Mouse (Mus musculus) neural tube, embryonic 14.5 days (tissue): ENCODE measurements around the gene Hoxd8. TPM values are rescaled to one million over a fixed set of nuclear protein-coding genes. Genes with fewer than 3 reads are reported as not detected.

ENCODE experiments used
- ATAC-seq: fragments of 200-750 bp; cut with Nextera tagmentation; 2 replicates; pipeline ENCODE4 v1.8.0; 2017; ENCODE audit warnings: low read depth, mild to moderate bottlenecking, moderate TSS enrichment, moderate library complexity
- H3K27ac ChIP-seq: fragments of 300-500 bp; sonication (generic); 2 replicates; pipeline ENCODE4 v1.5.1; 2014; ENCODE audit warnings: low read depth, mild to moderate bottlenecking, control low read depth, low read length, moderate library complexity, mixed read lengths
- H3K27me3 ChIP-seq: fragments of 300-500 bp; sonication (generic); 2 replicates; pipeline ENCODE4 v1.6.1; 2014; ENCODE audit warnings: low read length; ENCODE audit not compliant: control insufficient read depth, insufficient read depth
- H3K36me3 ChIP-seq: fragments of 300-500 bp; sonication (generic); 2 replicates; pipeline ENCODE4 v1.6.1; 2014; ENCODE audit warnings: low read length, mixed read lengths; ENCODE audit not compliant: control insufficient read depth, insufficient read depth
- H3K4me1 ChIP-seq: fragments of 300-500 bp; sonication (generic); 2 replicates; pipeline ENCODE4 v1.6.1; 2014; ENCODE audit warnings: low read length; ENCODE audit not compliant: control insufficient read depth, insufficient read depth
- H3K4me2 ChIP-seq: fragments of 300-500 bp; sonication (generic); 2 replicates; pipeline ENCODE4 v1.6.1; 2014; ENCODE audit warnings: mild to moderate bottlenecking, low read depth, low read length, control low read depth
- H3K4me3 ChIP-seq: fragments of 300-500 bp; sonication (generic); 2 replicates; pipeline ENCODE4 v1.5.1; 2014; ENCODE audit warnings: low read depth, low read length, control low read depth, mixed read lengths
- H3K9ac ChIP-seq: fragments of 300-500 bp; sonication (generic); replicated peaks from 2 replicates; pipeline ENCODE4 v1.6.1; 2014; ENCODE audit warnings: low read depth, mild to moderate bottlenecking, control low read depth, low read length, mixed read lengths
- H3K9me3 ChIP-seq: fragments of 300-500 bp; sonication (generic); 2 replicates; pipeline ENCODE4 v1.6.1; 2016; ENCODE audit warnings: low read length; ENCODE audit not compliant: control insufficient read depth
- WGBS: fragments of 180-500 bp; shearing (Covaris S2); extraction: QIAGEN DNeasy Blood & Tissue Kit; methylation state at CpG from one replicate; pipeline ENCODE4 v1.1.7; 2014; 5-methylcytosine and 5-hydroxymethylcytosine counted together
- polyA plus RNA-seq: library from polyadenylated mRNA; unstranded; fragments of >200 nt; fragmentation: Nextera tagmentation; extraction: Ambion mirVana; gene quantifications from 2 replicates; pipeline ENCODE4 v1.2.1, GENCODE M21; 2014

Gene Hoxd8
- polyA plus RNA-seq, 1 experiment from 2014 or later, result 23.6 TPM

DNA sequence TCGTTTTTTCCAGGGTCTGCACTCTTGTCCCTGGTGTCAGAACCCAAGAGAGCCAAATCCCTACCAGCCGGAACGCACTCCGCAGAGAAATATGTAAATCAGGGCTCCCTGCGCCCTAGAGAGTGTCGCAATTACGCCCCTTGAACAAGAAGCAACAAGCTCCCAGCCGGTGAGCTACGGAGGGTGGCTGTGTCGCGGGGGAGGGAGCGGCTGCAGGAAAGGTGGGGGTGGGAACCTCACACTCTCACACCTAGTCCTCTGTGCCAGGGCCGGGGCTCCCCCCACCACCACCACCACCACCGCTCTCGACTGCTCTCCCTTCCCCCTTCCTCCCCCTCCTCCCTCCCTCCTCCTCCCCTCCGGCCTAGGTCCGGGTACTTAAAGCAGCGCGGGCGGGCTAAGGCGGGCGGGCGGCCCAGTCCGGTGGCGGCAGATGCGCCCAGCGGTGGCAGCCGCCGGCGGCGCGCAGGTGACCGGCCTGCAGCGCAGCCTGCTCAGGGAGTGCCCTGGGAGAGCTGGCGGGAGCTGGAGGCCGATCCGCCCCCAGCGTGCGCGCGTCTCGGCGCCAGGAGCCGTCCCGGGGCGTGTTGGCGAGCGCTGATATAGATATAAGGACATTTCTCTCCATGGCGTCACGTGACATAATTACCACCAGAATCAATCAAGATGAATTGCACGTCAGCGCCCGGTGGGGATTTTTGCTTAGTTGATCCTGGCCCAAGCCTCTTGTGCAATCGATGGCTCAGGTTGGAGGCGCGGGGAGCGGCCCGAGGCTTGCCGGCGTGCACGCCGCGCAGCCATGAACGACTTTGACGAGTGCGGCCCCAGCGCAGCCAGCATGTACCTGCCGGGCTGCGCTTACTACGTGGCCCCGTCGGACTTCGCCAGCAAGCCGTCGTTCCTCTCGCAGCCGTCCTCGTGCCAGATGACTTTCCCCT, 22.6 kb upstream of the Hoxd8 start:
- Histone ChIP-seq H3K9ac (peak overlapping the region; percentile 66), H3K4me1 (0 out of 2 replicates have a peak, but pooled peaks cover 4% of the 10 kb centered on the region), H3K36me3 (no peaks in the 10 kb centered on the region), H3K4me3 (peak overlapping the region; percentile 42), H3K4me2 (peak overlapping the region; percentile 42), H3K27me3 (peaks cover 53% of the 10 kb centered on the region), H3K9me3 (no peaks in the 10 kb centered on the region), H3K27ac (peak overlapping the region; percentile 81)
- under 1% methylated on average over 78 of the region's 78 CpGs for WGBS
- peak; percentile 57 for ATAC-seq

DNA sequence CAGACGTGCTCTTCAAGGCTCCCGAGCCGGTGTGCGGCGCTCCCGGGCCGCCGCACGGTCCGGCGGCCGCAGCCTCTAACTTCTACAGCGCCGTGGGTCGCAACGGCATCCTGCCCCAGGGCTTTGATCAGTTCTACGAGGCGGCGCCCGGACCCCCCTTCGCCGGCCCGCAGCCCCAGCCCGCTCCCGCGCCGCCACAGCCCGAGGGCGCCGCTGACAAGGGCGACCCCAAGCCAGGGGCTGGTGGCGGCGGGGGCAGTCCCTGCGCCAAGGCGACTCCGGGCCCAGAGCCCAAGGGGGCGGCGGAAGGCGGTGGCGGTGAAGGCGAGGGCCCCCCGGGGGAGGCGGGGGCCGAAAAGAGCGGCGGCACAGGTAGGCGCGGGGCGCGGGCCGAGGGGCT, 21.6 kb upstream of the Hoxd8 start:
- WGBS, result under 1% methylated on average over 44 of the region's 51 CpGs
- Histone ChIP-seq H3K27ac (peak overlapping the region; percentile 81), H3K9ac (peak overlapping the region; percentile 66), H3K4me1 (0 out of 2 replicates have a peak, but pooled peaks cover 4% of the 10 kb centered on the region), H3K27me3 (peaks cover 49% of the 10 kb centered on the region), H3K4me2 (peak overlapping the region; percentile 42), H3K4me3 (peak overlapping the region; percentile 42), H3K36me3 (no peaks in the 10 kb centered on the region), H3K9me3 (no peaks in the 10 kb centered on the region)
- no peak for ATAC-seq

DNA sequence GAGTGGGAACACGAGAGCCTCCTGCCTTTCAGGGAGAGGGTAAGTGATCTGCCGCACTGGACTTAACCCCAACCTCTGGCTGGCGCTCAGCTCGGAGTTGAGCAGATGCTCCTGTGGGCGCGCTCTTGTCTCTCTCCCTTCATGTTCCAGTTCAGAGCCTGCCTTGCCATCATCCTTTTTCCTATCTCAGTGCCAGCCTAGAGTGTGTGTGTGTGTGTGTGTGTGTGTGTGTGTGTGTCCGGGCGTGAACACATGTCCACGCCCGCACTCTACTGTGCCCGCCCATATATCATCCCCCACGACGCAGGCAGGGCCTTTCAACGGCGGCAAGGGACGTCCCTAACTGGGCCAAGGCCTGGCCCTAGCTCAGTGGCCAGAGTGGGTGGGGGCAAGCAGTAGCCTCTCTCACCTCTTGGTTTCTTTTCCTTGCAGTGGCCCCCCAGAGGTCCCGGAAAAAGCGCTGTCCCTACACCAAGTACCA, 20.9 kb upstream of the Hoxd8 start:
- H3K4me3 ChIP-seq, result peak overlapping the region; percentile 42
- H3K36me3 ChIP-seq, result no peaks in the 10 kb centered on the region
- H3K4me2 ChIP-seq, result peak overlapping the region; percentile 41
- peaks cover 45% of the 10 kb centered on the region for H3K27me3 ChIP-seq
- under 1% methylated on average over 18 of the region's 18 CpGs for WGBS
- H3K27ac ChIP-seq, result peak overlapping the region; percentile 81; the same call in 1 of the 2 replicates
- H3K9me3 ChIP-seq, result no peaks in the 10 kb centered on the region
- peak overlapping the region; percentile 66 for H3K9ac ChIP-seq
- ATAC-seq, result peak; percentile 45
- H3K4me1 ChIP-seq, result 0 out of 2 replicates have a peak, but pooled peaks cover 4% of the 10 kb centered on the region

DNA sequence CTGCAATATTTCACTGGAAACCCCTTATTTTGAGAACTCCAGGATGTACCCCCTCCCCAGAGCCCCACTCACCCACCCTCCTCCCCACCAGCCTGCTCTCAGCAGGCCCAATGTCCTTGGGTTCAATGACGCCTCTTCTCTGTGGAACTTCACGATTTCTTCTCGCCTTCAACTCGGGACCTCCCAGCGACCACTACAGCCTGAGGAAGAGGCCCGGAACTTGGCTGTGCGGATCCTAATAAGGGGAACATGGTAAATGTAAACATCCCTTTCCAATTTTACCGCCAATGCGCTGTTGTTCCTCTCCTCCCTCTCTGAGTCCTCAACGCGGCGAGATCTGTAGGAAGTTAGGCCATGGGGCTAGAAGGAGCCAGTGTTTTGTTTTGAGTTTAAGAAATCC, 20.3 kb upstream of the Hoxd8 start:
- ATAC-seq, result no peak
- 4% methylated on average over 12 of the region's 12 CpGs for WGBS
- H3K36me3 ChIP-seq, result no peaks in the 10 kb centered on the region
- H3K9me3 ChIP-seq, result no peaks in the 10 kb centered on the region
- H3K9ac ChIP-seq, result peak overlapping the region; percentile 66
- H3K4me1 ChIP-seq, result 0 out of 2 replicates have a peak, but pooled peaks cover 4% of the 10 kb centered on the region
- H3K4me2 ChIP-seq, result peak overlapping the region; percentile 41
- H3K27me3 ChIP-seq, result peaks cover 45% of the 10 kb centered on the region
- no peak overlapping the region for H3K27ac ChIP-seq
- peak overlapping the region; percentile 42 for H3K4me3 ChIP-seq

DNA sequence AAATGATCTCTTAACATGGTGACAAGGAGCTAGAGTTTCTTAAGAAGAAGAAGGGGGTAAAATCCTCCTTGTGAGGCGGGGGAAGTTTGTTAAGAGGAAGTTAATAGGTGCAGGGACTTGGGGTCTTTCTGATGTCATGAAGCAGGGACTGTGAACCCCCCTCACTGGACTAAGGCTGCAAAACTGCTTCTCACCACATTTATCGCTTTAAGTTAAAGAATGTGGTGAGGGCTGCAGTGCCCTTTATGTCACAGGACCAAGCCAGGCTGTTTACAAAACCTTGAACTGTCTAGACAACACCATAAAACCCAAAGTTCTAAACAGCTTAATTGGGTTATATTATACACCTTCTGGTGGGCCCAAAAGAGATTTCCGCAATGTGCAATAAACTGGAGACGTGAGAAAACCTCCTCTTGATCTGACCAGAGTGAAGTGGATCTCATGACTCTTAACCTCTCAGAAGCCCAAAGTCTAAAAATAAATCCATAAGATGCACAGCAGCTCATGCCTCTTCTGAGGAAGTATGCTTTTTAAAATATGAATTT, 19.3 kb upstream of the Hoxd8 start:
- Histone ChIP-seq H3K9ac (no peak overlapping the region), H3K4me1 (0 out of 2 replicates have a peak, but pooled peaks cover 4% of the 10 kb centered on the region), H3K4me2 (peak overlapping the region; percentile 41; the same call in 1 of the 2 replicates), H3K4me3 (peak overlapping the region; percentile 42; the same call in 1 of the 2 replicates), H3K27me3 (peaks cover 42% of the 10 kb centered on the region), H3K36me3 (no peaks in the 10 kb centered on the region), H3K27ac (no peak overlapping the region), H3K9me3 (no peaks in the 10 kb centered on the region)
- ATAC-seq, result no peak
- WGBS, result 10% methylated on average over 4 of the region's 4 CpGs

DNA sequence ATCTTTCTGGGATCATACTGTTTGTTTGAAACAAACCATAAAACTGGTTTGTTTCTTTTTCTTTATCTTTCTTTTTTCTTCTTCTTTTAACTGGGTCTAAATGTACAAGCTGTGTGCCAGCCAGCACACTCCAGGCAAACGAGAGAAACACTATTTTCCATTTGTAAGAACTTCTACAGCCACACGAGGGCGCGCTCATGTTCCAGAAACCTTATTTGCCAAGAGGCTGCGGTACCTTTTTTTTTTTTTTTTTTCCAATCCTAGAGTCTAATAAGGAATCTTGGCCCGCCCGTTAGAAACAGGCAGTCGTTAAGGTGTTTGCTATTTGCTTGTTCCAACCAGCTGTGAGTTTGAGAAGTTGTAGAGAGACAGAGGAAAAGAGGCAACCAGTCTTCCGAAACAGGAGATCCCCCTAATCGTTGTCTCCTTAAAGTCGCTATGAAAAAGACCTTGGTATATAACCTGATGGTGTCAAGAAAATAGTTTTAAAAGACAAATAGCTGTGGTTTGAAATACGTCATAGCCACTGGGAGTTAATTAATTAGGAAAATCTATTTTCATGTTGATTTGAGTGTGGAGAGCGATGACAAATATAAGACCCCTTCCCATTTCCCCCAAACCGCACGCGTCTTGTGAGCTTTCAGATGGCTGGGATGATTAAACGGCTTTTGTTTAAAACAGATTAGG, 18.0 kb upstream of the Hoxd8 start:
- H3K4me2 ChIP-seq, result peak overlapping the region; percentile 44
- H3K4me3 ChIP-seq, result peak overlapping the region; percentile 33
- H3K9ac ChIP-seq, result peak overlapping the region; percentile 58; the same call in 1 of the 2 replicates
- H3K9me3 ChIP-seq, result no peaks in the 10 kb centered on the region
- peak overlapping the region; percentile 76; the same call in 1 of the 2 replicates for H3K27ac ChIP-seq
- peaks cover 4% of the 10 kb centered on the region; the same call in 1 of the 2 replicates for H3K4me1 ChIP-seq
- no peak for ATAC-seq
- no peaks in the 10 kb centered on the region for H3K36me3 ChIP-seq
- H3K27me3 ChIP-seq, result peaks cover 37% of the 10 kb centered on the region
- WGBS, result 4% methylated on average over 17 of the region's 17 CpGs

DNA sequence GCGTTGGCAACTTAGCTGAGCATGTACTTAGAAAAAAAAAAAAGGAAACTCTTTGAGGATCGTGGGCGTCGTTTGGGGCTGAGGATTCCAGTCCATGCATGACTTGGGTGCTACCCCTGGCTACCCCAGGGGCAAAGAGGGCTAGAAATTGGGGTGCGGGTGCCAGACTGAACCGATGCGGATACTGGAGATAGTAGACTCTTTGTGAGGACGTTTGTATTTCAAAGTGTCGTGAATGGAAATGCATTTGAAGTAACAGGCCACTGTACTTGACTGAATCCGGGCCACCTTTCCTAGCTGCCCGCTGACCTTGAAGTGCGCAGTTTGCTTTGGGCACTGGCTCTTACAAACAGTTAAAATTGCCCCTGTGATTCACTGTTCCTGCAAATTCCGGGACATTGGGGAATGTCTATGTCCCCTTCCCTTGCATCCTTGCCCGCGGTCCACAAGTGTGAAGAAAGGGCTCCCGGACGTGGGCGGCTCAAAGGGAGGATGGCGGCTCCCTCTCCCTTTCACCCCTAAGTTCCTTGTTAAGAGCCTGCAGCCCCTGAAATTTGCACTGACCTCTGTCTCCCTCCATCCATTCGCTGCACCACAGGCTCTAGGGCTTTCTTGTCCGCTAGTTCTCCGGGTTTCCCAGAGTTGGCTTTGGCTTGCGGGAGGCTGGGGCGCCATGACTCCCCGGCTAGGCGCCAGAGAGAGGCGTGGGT, 17.3 kb upstream of the Hoxd8 start:
- Histone ChIP-seq H3K9ac (peak overlapping the region; percentile 58), H3K27ac (peak overlapping the region; percentile 76)
- no peak for ATAC-seq

More for the DNA sequence above, 17.3 kb upstream of the Hoxd8 start:
- Histone ChIP-seq H3K4me1 (peaks cover under 1% of the 10 kb centered on the region; the same call in 1 of the 2 replicates), H3K4me2 (peak overlapping the region; percentile 44), H3K4me3 (peak overlapping the region; percentile 33), H3K36me3 (no peaks in the 10 kb centered on the region), H3K9me3 (no peaks in the 10 kb centered on the region), H3K27me3 (peaks cover 35% of the 10 kb centered on the region)
- 1% methylated on average over 27 of the region's 27 CpGs for WGBS
